Mouse (Mus musculus) MEL (cell line): Measurements from ENCODE around the gene Slc44a3. TPM values are rescaled to one million over a fixed set of nuclear protein-coding genes. Genes with fewer than 3 reads are reported as not detected.

Experiments used
- DNase-seq: peaks from one replicate; pipeline ENCODE4 v3.0.0; 2011; ENCODE audit warnings: low read depth, low spot score
- H3K27ac ChIP-seq: 2 replicates; pipeline ENCODE4 v1.5.1; 2012; ENCODE audit warnings: low read depth, mild to moderate bottlenecking, control low read depth, low read length, moderate library complexity; ENCODE audit not compliant: control insufficient read depth
- H3K27me3 ChIP-seq, 2 experiments: fragments of 150-350 bp in 1 of 2; sonication (generic) in 1 of 2; 2 replicates each; pipeline ENCODE4 v1.6.1; 2012; ENCODE audit warnings: low read length in 2 of 2, mild to moderate bottlenecking in 2 of 2, improper control_type of control experiment in 1 of 2, moderate library complexity in 1 of 2; ENCODE audit not compliant: insufficient read depth in 2 of 2, control insufficient read depth in 1 of 2
- H3K36me3 ChIP-seq, 2 experiments: 2 replicates each; pipeline ENCODE4 v1.6.1; 2012 to 2014; ENCODE audit warnings: low read length in 2 of 2, improper control_type of control experiment in 1 of 2, inconsistent platforms in 1 of 2, mild to moderate bottlenecking in 1 of 2; ENCODE audit not compliant: insufficient read depth in 2 of 2, control insufficient read depth in 1 of 2
- H3K4me1 ChIP-seq, 2 experiments: fragments of 150-350 bp in 1 of 2; sonication (generic) in 1 of 2; 2 replicates each; pipeline ENCODE4 v1.6.1; 2012; ENCODE audit warnings: low read length in 2 of 2, improper control_type of control experiment in 1 of 2, mild to moderate bottlenecking in 1 of 2; ENCODE audit not compliant: insufficient read depth in 2 of 2, control insufficient read depth in 1 of 2
- H3K4me3 ChIP-seq, 2 experiments: fragments of 150-350 bp in 1 of 2; sonication (generic) in 1 of 2; 2 replicates each; pipeline ENCODE4 v1.5.1; 2012; ENCODE audit warnings: low read depth in 2 of 2, low read length in 2 of 2, mild to moderate bottlenecking in 2 of 2, moderate library complexity in 2 of 2, control low read depth in 1 of 2, improper control_type of control experiment in 1 of 2; ENCODE audit not compliant: control insufficient read depth in 1 of 2, insufficient read depth in 1 of 2
- H3K79me2 ChIP-seq: 2 replicates; pipeline ENCODE4 v1.6.1; 2012; ENCODE audit warnings: mild to moderate bottlenecking, low read length, moderate library complexity; ENCODE audit not compliant: control insufficient read depth, poor library complexity, insufficient read depth
- H3K9ac ChIP-seq: 2 replicates; pipeline ENCODE4 v1.6.1; 2012; ENCODE audit warnings: low read depth, mild to moderate bottlenecking, control low read depth, low read length, moderate library complexity; ENCODE audit not compliant: control insufficient read depth, poor library complexity, severe bottlenecking
- H3K9me3 ChIP-seq: fragments of 150-350 bp; sonication (generic); replicated peaks from 2 replicates; pipeline ENCODE4 v1.6.1; 2012; ENCODE audit warnings: mild to moderate bottlenecking, low read length, improper control_type of control experiment, moderate library complexity; ENCODE audit not compliant: insufficient read depth
- CHD1 ChIP-seq: IDR thresholded peaks from 2 replicates; pipeline ENCODE4 v1.6.1; 2012; ENCODE audit warnings: low read depth, mild to moderate bottlenecking, inconsistent platforms, low read length, improper control_type of control experiment
- CHD2 ChIP-seq: IDR thresholded peaks from 2 replicates; pipeline ENCODE4 v1.6.1; 2011; ENCODE audit warnings: low read length, improper control_type of control experiment
- CTCF ChIP-seq, 3 experiments: IDR thresholded peaks in 2 of 3; conservative IDR thresholded peaks in 1 of 3; 2 replicates each; pipeline ENCODE4 v1.5.1; 2011 to 2012; ENCODE audit warnings: low read length in 3 of 3, low read depth in 2 of 3, mild to moderate bottlenecking in 2 of 3, improper control_type of control experiment in 1 of 3, inconsistent platforms in 1 of 3, mixed read lengths in 1 of 3, moderate library complexity in 1 of 3; ENCODE audit not compliant: control insufficient read depth in 1 of 3, insufficient read depth in 1 of 3, poor library complexity in 1 of 3, severe bottlenecking in 1 of 3
- E2F4 ChIP-seq: IDR thresholded peaks from 2 replicates; pipeline ENCODE4 v1.6.1; 2011; ENCODE audit warnings: low read depth, low read length, improper control_type of control experiment, borderline replicate concordance
- ELF1 ChIP-seq: IDR thresholded peaks from 2 replicates; pipeline ENCODE4 v1.6.1; 2014; ENCODE audit warnings: low read depth, mild to moderate bottlenecking, inconsistent platforms, low read length, improper control_type of control experiment, moderate library complexity
- GABPA ChIP-seq: IDR thresholded peaks from 2 replicates; pipeline ENCODE4 v1.6.1; 2012; ENCODE audit warnings: low read depth, mild to moderate bottlenecking, inconsistent platforms, low read length, improper control_type of control experiment, moderate library complexity
- GATA1 ChIP-seq: IDR thresholded peaks from 2 replicates; pipeline ENCODE4 v1.6.1; 2011; ENCODE audit warnings: low read depth, low read length, improper control_type of control experiment
- HCFC1 ChIP-seq: IDR thresholded peaks from 2 replicates; pipeline ENCODE4 v1.6.1; 2012; ENCODE audit warnings: low read depth, mild to moderate bottlenecking, inconsistent platforms, low read length, improper control_type of control experiment, moderate library complexity
- KAT2A ChIP-seq: conservative IDR thresholded peaks from 2 replicates; pipeline ENCODE4 v1.6.1; 2012; ENCODE audit warnings: low read depth, low read length, improper control_type of control experiment, inconsistent platforms
- MAFK ChIP-seq: IDR thresholded peaks from 2 replicates; pipeline ENCODE4 v1.6.1; 2011; ENCODE audit warnings: low read depth, mild to moderate bottlenecking, low read length, improper control_type of control experiment, borderline replicate concordance
- MAZ ChIP-seq: IDR thresholded peaks from 2 replicates; pipeline ENCODE4 v1.6.1; 2012; ENCODE audit warnings: low read depth, mild to moderate bottlenecking, inconsistent platforms, low read length, improper control_type of control experiment
- MEF2A ChIP-seq: IDR thresholded peaks from 2 replicates; pipeline ENCODE4 v1.6.1; 2014; ENCODE audit warnings: low read depth, mild to moderate bottlenecking, inconsistent platforms, low read length, improper control_type of control experiment; ENCODE audit not compliant: poor library complexity, insufficient replicate concordance, severe bottlenecking; ENCODE audit errors: extremely low read depth
- MXI1 ChIP-seq: IDR thresholded peaks from 2 replicates; pipeline ENCODE4 v1.6.1; 2011; ENCODE audit warnings: mild to moderate bottlenecking, low read depth, low read length, improper control_type of control experiment
- MYC ChIP-seq: IDR thresholded peaks from 2 replicates; pipeline ENCODE4 v1.6.1; 2011; ENCODE audit warnings: low read depth, mild to moderate bottlenecking, low read length, improper control_type of control experiment, moderate library complexity
- NELFE ChIP-seq: IDR thresholded peaks from 2 replicates; pipeline ENCODE4 v1.6.1; 2011; ENCODE audit warnings: low read depth, low read length, improper control_type of control experiment
- NRF1 ChIP-seq: IDR thresholded peaks from 2 replicates; pipeline ENCODE4 v1.6.1; 2014; ENCODE audit warnings: low read depth, mild to moderate bottlenecking, inconsistent platforms, low read length, improper control_type of control experiment, moderate library complexity; ENCODE audit not compliant: poor library complexity, insufficient read depth, severe bottlenecking
- POLR2A ChIP-seq, 2 experiments: IDR thresholded peaks; 2 replicates each; pipeline ENCODE4 v1.6.1; 2011 to 2012; ENCODE audit warnings: low read length in 2 of 2, mild to moderate bottlenecking in 2 of 2, control low read depth in 1 of 2, improper control_type of control experiment in 1 of 2, low read depth in 1 of 2, moderate library complexity in 1 of 2; ENCODE audit not compliant: control insufficient read depth in 1 of 2, insufficient read depth in 1 of 2, poor library complexity in 1 of 2
- POLR2AphosphoS2 ChIP-seq: IDR thresholded peaks from 2 replicates; pipeline ENCODE4 v1.6.1; 2011; ENCODE audit warnings: low read length, improper control_type of control experiment
- POLR2AphosphoS5 ChIP-seq: IDR thresholded peaks from 2 replicates; pipeline ENCODE4 v1.6.1; 2012; ENCODE audit warnings: low read depth, borderline replicate concordance, mild to moderate bottlenecking, inconsistent platforms, low read length, moderate library complexity, mixed read lengths
- RAD21 ChIP-seq: IDR thresholded peaks from 2 replicates; pipeline ENCODE4 v1.6.1; 2011; ENCODE audit warnings: mild to moderate bottlenecking, low read depth, low read length, improper control_type of control experiment
- RCOR1 ChIP-seq: IDR thresholded peaks from 2 replicates; pipeline ENCODE4 v1.6.1; 2012; ENCODE audit warnings: low read depth, mild to moderate bottlenecking, inconsistent platforms, low read length, improper control_type of control experiment
- SIN3A ChIP-seq: IDR thresholded peaks from 2 replicates; pipeline ENCODE4 v1.6.1; 2012; ENCODE audit warnings: low read length, improper control_type of control experiment, inconsistent platforms
- SMC3 ChIP-seq: IDR thresholded peaks from 2 replicates; pipeline ENCODE4 v1.6.1; 2011; ENCODE audit warnings: low read depth, low read length, improper control_type of control experiment
- TAL1 ChIP-seq: IDR thresholded peaks from 2 replicates; pipeline ENCODE4 v1.6.1; 2012; ENCODE audit warnings: mild to moderate bottlenecking, inconsistent platforms, low read length, moderate library complexity, mixed read lengths
- TCF12 ChIP-seq: IDR thresholded peaks from 2 replicates; pipeline ENCODE4 v1.6.1; 2014; ENCODE audit warnings: low read depth, mild to moderate bottlenecking, inconsistent platforms, low read length, improper control_type of control experiment, moderate library complexity
- USF1 ChIP-seq: IDR thresholded peaks from 2 replicates; pipeline ENCODE4 v1.6.1; 2014; ENCODE audit warnings: low read depth, mild to moderate bottlenecking, inconsistent platforms, low read length, improper control_type of control experiment, moderate library complexity
- ZC3H11A ChIP-seq: IDR thresholded peaks from 2 replicates; pipeline ENCODE4 v1.6.1; 2012; ENCODE audit warnings: low read depth, mild to moderate bottlenecking, inconsistent platforms, low read length, improper control_type of control experiment
- ZKSCAN1 ChIP-seq: IDR thresholded peaks from 2 replicates; pipeline ENCODE4 v1.6.1; 2012; ENCODE audit warnings: low read depth, mild to moderate bottlenecking, inconsistent platforms, low read length, improper control_type of control experiment, moderate library complexity
- ZMIZ1 ChIP-seq: IDR thresholded peaks from 2 replicates; pipeline ENCODE4 v1.6.1; 2012; ENCODE audit warnings: low read depth, mild to moderate bottlenecking, inconsistent platforms, low read length, improper control_type of control experiment, moderate library complexity
- ZNF384 ChIP-seq: IDR thresholded peaks from 2 replicates; pipeline ENCODE4 v1.6.1; 2012; ENCODE audit warnings: low read depth, mild to moderate bottlenecking, inconsistent platforms, low read length, improper control_type of control experiment
- polyA plus RNA-seq, 2 experiments: library from polyadenylated mRNA; stranded (reverse) in 1 of 2; unstranded in 1 of 2; fragments of >175 nt in 1 of 2; fragments of >200 nt in 1 of 2; gene quantifications; 2 replicates each; pipeline versions ENCODE4 v1.2.1 to v1.2.4; 2012; ENCODE audit warnings: low replicate concordance in 2 of 2, low read depth in 1 of 2; ENCODE audit not compliant: insufficient read length in 2 of 2, insufficient read depth in 1 of 2, missing spikeins in 1 of 2
- total RNA-seq: library from RNA; depleted of rRNA; stranded (reverse); fragments of 300-350 nt; gene quantifications from 2 replicates; pipeline ENCODE4 v1.2.3, GENCODE M21; 2012

Gene Slc44a3
- total and polyA plus RNA-seq, 3 experiments = 0.08 to 0.11 TPM; not detected in 1

- Histone ChIP-seq H3K4me1 (no peaks in the 10 kb centered on the region), H3K9me3 (no peaks in the 10 kb centered on the region), H3K27me3 (no peaks in the 10 kb centered on the region; a peak in 2 of 4 replicates), H3K4me3 (no peak overlapping the region), H3K9ac (no peak overlapping the region), H3K27ac (no peak overlapping the region), H3K79me2 (no peaks in the 10 kb centered on the region), H3K36me3 (no peaks in the 10 kb centered on the region)
- peak; percentile 28 for DNase-seq
- peak; percentile 37 for TF ChIP-seq RAD21
- TF ChIP-seq RCOR1 = no peak
- no peak for TF ChIP-seq MYC
- TF ChIP-seq SIN3A = no peak
- no peak for TF ChIP-seq GABPA
- TF ChIP-seq POLR2A (IDR thresholded peaks at IDR 0.05; ENCODE audit: control insufficient read depth in 1 of 2, insufficient read depth in 1 of 2, low read depth in 1 of 2, low read length in 2 of 2, poor library complexity in 1 of 2) = no peak
- no peak for TF ChIP-seq HCFC1
- no peak for TF ChIP-seq E2F4
- no peak for TF ChIP-seq TAL1
- TF ChIP-seq SMC3 = peak; percentile 62
- TF ChIP-seq USF1 = no peak
- peak; percentile 11 to 50 (median 44); a peak in 5 of 6 replicates for TF ChIP-seq CTCF (IDR thresholded peaks at IDR 0.05 in 2 of 3, conservative IDR thresholded peaks at IDR 0.05 in 1 of 3; ENCODE audit: control insufficient read depth in 1 of 3, insufficient read depth in 1 of 3, low read depth in 2 of 3, low read length in 3 of 3, poor library complexity in 1 of 3, severe bottlenecking in 1 of 3)
- peak; percentile 45; the same call in 1 of the 2 replicates for TF ChIP-seq ZC3H11A
- TF ChIP-seq ELF1 = no peak
- TF ChIP-seq MEF2A = no peak
- no peak for TF ChIP-seq MAFK
- no peak for TF ChIP-seq ZNF384
- no peak for TF ChIP-seq ZKSCAN1
- no peak for TF ChIP-seq CHD2
- TF ChIP-seq MXI1 = no peak
- TF ChIP-seq KAT2A = no peak
- no peak for TF ChIP-seq GATA1
- TF ChIP-seq POLR2AphosphoS5 = no peak
Measured at GRCm38 (mm10) chr3:121500225-121500624, 32.0 kb downstream of the Slc44a3 start.

DNA sequence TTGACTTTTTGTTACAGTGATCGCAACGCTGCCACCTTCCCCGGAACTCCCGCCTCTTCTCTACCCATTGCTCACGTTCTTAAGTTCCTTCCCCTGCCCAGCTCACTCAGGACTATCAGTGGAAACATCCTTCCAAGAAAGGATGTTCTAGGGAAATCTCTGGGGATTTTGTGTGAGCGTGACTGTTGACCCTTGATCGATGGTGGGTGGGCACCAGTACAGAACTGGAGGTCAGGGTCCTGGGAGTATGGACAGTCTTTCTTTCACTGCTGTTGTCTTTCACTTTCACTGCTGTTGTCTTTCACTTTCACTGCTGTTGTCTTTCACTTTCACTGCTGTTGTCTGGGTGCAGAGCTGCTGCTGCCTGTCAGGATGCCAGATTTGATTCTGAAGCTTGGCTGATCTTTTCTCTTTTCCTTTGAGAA lies 38.2 kb downstream of the Slc44a3 start:
- DNase-seq = no peak
- H3K9me3 ChIP-seq = no peaks in the 10 kb centered on the region
- H3K27me3 ChIP-seq = no peaks in the 10 kb centered on the region; a peak in 1 of 4 replicates
- no peaks in the 10 kb centered on the region for H3K4me1 ChIP-seq
- no peak for TF ChIP-seq RAD21
- no peak for TF ChIP-seq MYC
- TF ChIP-seq MAFK = no peak
- TF ChIP-seq ZMIZ1 = no peak
- TF ChIP-seq NELFE = no peak
- TF ChIP-seq GABPA = no peak
- TF ChIP-seq ZC3H11A = no peak
- TF ChIP-seq TCF12 = no peak
- TF ChIP-seq POLR2A (IDR thresholded peaks at IDR 0.05; ENCODE audit: control insufficient read depth in 1 of 2, insufficient read depth in 1 of 2, low read depth in 1 of 2, low read length in 2 of 2, poor library complexity in 1 of 2) = no peak
- no peak for TF ChIP-seq SMC3
- no peak for TF ChIP-seq MAZ
- TF ChIP-seq HCFC1 = no peak
- TF ChIP-seq NRF1 = no peak
- no peak for TF ChIP-seq POLR2AphosphoS2
- TF ChIP-seq CHD2 = no peak
- TF ChIP-seq CHD1 = no peak
- no peak for TF ChIP-seq POLR2AphosphoS5
- no peak overlapping the region for H3K27ac ChIP-seq
- H3K79me2 ChIP-seq = no peaks in the 10 kb centered on the region
- H3K9ac ChIP-seq = no peak overlapping the region
- H3K36me3 ChIP-seq = no peaks in the 10 kb centered on the region
- no peak overlapping the region for H3K4me3 ChIP-seq
